Mouse (Mus musculus): ENCODE results near the gene Gsn. TPM values are rescaled to one million over a fixed set of nuclear protein-coding genes. Genes with fewer than 3 reads are reported as not detected.

The Gsn gene
- total RNA-seq, 1 experiment, result 165 TPM

DNA sequence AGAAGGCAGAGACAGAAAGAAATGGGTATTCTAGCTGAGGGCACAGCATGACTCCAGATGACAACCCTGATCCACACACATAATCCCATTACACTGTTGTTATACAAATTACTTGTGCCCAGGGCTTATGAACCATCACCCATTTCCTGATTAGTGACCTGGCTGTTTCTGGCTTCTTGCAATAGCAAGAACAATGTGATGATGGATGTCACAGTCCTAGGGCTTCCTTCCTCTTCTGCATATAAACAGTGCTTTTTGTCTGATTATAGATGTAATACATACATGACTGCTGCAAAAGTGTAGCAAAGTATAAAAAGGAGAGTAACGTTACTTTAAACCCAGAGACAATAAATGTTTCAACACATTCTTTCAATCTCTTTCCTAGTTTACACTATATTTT lies 70.8 kb downstream of the Gsn start:
- H3K4me3 ChIP-seq (ENCODE audit: insufficient read depth in 1 of 2, low read depth in 1 of 2, low read length in 2 of 2, poor library complexity in 1 of 2, severe bottlenecking in 1 of 2), result no peak overlapping the region
- TF ChIP-seq HCFC1 (IDR thresholded peaks at IDR 0.05; ENCODE audit: borderline replicate concordance, insufficient read depth, low read length) (no peak), ZNF384 (IDR thresholded peaks at IDR 0.05; ENCODE audit: low read depth, low read length) (no peak), ZC3H11A (IDR thresholded peaks at IDR 0.05; ENCODE audit: borderline replicate concordance, low read depth, low read length) (no peak), MAFK (IDR thresholded peaks at IDR 0.05; ENCODE audit: insufficient read depth, low read depth, low read length) (no peak), CHD2 (IDR thresholded peaks at IDR 0.05; ENCODE audit: low read depth, low read length) (no peak)
- H3K36me3 ChIP-seq (ENCODE audit: control insufficient read depth, insufficient read depth, low read length, poor library complexity, severe bottlenecking), result no peaks in the 10 kb centered on the region
- no peaks in the 10 kb centered on the region for H3K9me3 ChIP-seq (ENCODE audit: control insufficient read depth, insufficient read depth, low read depth, low read length)
- no peaks in the 10 kb centered on the region for H3K4me1 ChIP-seq (ENCODE audit: control insufficient read depth in 2 of 2, insufficient read depth in 2 of 2, low read length in 2 of 2, poor library complexity in 1 of 2)
- no peak overlapping the region for H3K9ac ChIP-seq (ENCODE audit: insufficient read depth, low read depth, low read length, poor library complexity, severe bottlenecking)
- in situ Hi-C loops (cut with MboI; ENCODE audit: low sequenced_read_pairs in 2 of 2, unreplicated experiment in 2 of 2), result no loop called here
- H3K27ac ChIP-seq (ENCODE audit: insufficient read depth, low read depth, low read length, poor library complexity, severe bottlenecking), result no peak overlapping the region
- DNase-seq (ENCODE audit: low read depth, low spot score), result no peak

DNA sequence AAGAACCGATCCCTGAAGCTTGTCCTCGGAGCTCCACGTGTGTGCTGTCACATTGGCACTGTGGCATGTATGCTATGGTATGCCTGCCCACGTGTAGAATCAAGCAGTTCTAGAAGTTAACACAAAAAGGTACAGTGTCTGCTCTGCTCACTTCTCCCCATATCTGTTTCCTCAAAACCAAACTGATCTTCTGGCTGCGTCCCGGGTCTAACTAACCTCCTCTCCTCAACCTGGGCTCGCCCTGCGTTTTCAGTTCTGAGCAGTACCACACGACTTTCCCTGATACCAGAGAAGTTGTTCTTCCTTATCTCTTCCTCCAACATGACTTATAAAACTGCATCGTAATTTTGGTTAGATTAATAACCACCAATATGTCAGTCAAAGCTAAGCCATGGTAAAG lies 71.4 kb downstream of the Gsn start:
- in situ Hi-C loops (cut with MboI; ENCODE audit: low sequenced_read_pairs in 2 of 2, unreplicated experiment in 2 of 2), result no loop called here
- Histone ChIP-seq H3K9me3 (ENCODE audit: control insufficient read depth, insufficient read depth, low read depth, low read length) (no peaks in the 10 kb centered on the region), H3K36me3 (ENCODE audit: control insufficient read depth, insufficient read depth, low read length, poor library complexity, severe bottlenecking) (no peaks in the 10 kb centered on the region), H3K4me3 (ENCODE audit: insufficient read depth in 1 of 2, low read depth in 1 of 2, low read length in 2 of 2, poor library complexity in 1 of 2, severe bottlenecking in 1 of 2) (no peak overlapping the region), H3K4me1 (ENCODE audit: control insufficient read depth in 2 of 2, insufficient read depth in 2 of 2, low read length in 2 of 2, poor library complexity in 1 of 2) (no peaks in the 10 kb centered on the region), H3K9ac (ENCODE audit: insufficient read depth, low read depth, low read length, poor library complexity, severe bottlenecking) (no peak overlapping the region), H3K27ac (ENCODE audit: insufficient read depth, low read depth, low read length, poor library complexity, severe bottlenecking) (no peak overlapping the region)
- TF ChIP-seq MAFK (IDR thresholded peaks at IDR 0.05; ENCODE audit: insufficient read depth, low read depth, low read length), result no peak
- no peak for TF ChIP-seq HCFC1 (IDR thresholded peaks at IDR 0.05; ENCODE audit: borderline replicate concordance, insufficient read depth, low read length)
- TF ChIP-seq CHD2 (IDR thresholded peaks at IDR 0.05; ENCODE audit: low read depth, low read length), result no peak
- TF ChIP-seq ZNF384 (IDR thresholded peaks at IDR 0.05; ENCODE audit: low read depth, low read length), result no peak
- DNase-seq (ENCODE audit: low read depth, low spot score), result no peak

DNA sequence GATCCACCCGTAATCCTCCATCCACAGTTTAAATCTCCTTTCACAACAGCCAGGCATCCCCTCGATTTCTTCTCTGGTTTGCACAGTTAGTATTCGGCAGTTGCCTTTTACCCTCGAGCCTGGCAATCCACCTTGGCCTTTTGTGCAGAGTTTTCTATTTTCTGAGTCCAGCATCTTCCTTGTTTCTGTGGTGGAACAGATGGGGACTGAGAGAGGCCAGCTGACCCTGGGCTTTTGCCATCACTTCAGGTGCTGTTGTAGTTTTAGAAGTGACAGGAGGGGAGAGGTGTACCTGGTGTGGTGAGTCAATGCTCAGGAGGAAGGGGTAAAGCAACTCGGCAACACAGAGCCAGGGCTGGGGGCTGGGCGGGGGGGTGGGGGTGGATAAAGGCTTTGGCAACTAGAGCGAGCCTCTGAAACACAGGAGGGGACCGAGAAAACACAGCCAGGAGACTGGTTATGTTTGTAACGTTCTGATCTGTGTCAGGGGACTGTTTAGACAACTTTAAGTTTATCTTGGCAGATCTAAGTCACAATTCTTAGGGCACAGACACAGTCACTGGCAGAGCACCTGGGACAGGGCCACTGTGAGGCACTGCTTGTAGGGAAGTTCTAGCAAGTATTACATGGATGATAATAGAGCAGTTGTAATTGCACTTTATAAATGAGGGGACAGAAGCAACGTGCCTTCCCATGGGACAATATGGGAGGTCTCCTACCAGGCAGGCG lies 72.0 kb downstream of the Gsn start:
- H3K9ac ChIP-seq (ENCODE audit: insufficient read depth, low read depth, low read length, poor library complexity, severe bottlenecking), result no peak overlapping the region
- DNase-seq (ENCODE audit: low read depth, low spot score), result no peak
- H3K4me1 ChIP-seq (ENCODE audit: control insufficient read depth in 2 of 2, insufficient read depth in 2 of 2, low read length in 2 of 2, poor library complexity in 1 of 2), result no peaks in the 10 kb centered on the region
- H3K36me3 ChIP-seq (ENCODE audit: control insufficient read depth, insufficient read depth, low read length, poor library complexity, severe bottlenecking), result no peaks in the 10 kb centered on the region
- no peak overlapping the region for H3K27ac ChIP-seq (ENCODE audit: insufficient read depth, low read depth, low read length, poor library complexity, severe bottlenecking)
- H3K4me3 ChIP-seq (ENCODE audit: insufficient read depth in 1 of 2, low read depth in 1 of 2, low read length in 2 of 2, poor library complexity in 1 of 2, severe bottlenecking in 1 of 2), result no peak overlapping the region
- TF ChIP-seq HCFC1 (IDR thresholded peaks at IDR 0.05; ENCODE audit: borderline replicate concordance, insufficient read depth, low read length), result no peak
- no peak for TF ChIP-seq ZC3H11A (IDR thresholded peaks at IDR 0.05; ENCODE audit: borderline replicate concordance, low read depth, low read length)
- TF ChIP-seq CHD2 (IDR thresholded peaks at IDR 0.05; ENCODE audit: low read depth, low read length), result no peak
- no peak for TF ChIP-seq ZNF384 (IDR thresholded peaks at IDR 0.05; ENCODE audit: low read depth, low read length)
- TF ChIP-seq MAFK (IDR thresholded peaks at IDR 0.05; ENCODE audit: insufficient read depth, low read depth, low read length), result no peak
- in situ Hi-C loops (cut with MboI; ENCODE audit: low sequenced_read_pairs in 2 of 2, unreplicated experiment in 2 of 2), result no loop called here
- H3K9me3 ChIP-seq (ENCODE audit: control insufficient read depth, insufficient read depth, low read depth, low read length), result no peaks in the 10 kb centered on the region

DNA sequence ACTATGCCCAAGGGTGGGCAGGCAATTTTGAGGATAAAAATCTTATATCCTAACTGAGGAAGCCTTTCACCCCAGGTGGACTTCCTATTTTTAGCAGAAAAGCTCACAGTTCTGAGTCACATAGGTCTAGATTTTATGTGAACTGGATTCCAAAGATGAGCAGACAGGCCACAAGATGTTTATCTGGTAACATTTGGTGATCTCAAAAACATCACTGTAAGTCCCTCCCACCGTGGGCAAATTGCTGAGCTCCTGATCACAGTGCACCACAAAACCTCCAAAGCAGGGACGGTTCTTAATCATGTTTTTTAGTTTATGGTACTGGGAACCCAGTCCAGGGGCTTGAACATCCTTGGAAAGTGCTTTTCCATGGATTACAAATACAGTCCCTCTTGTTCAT lies 72.9 kb downstream of the Gsn start:
- Histone ChIP-seq H3K9ac (ENCODE audit: insufficient read depth, low read depth, low read length, poor library complexity, severe bottlenecking) (no peak overlapping the region), H3K4me3 (ENCODE audit: insufficient read depth in 1 of 2, low read depth in 1 of 2, low read length in 2 of 2, poor library complexity in 1 of 2, severe bottlenecking in 1 of 2) (no peak overlapping the region), H3K27ac (ENCODE audit: insufficient read depth, low read depth, low read length, poor library complexity, severe bottlenecking) (no peak overlapping the region), H3K9me3 (ENCODE audit: control insufficient read depth, insufficient read depth, low read depth, low read length) (no peaks in the 10 kb centered on the region), H3K36me3 (ENCODE audit: control insufficient read depth, insufficient read depth, low read length, poor library complexity, severe bottlenecking) (no peaks in the 10 kb centered on the region), H3K4me1 (ENCODE audit: control insufficient read depth in 2 of 2, insufficient read depth in 2 of 2, low read length in 2 of 2, poor library complexity in 1 of 2) (no peaks in the 10 kb centered on the region)
- no peak for DNase-seq (ENCODE audit: low read depth, low spot score)
- in situ Hi-C loops (cut with MboI; ENCODE audit: low sequenced_read_pairs in 2 of 2, unreplicated experiment in 2 of 2), result no loop called here
- TF ChIP-seq MAFK (IDR thresholded peaks at IDR 0.05; ENCODE audit: insufficient read depth, low read depth, low read length) (no peak), ZNF384 (IDR thresholded peaks at IDR 0.05; ENCODE audit: low read depth, low read length) (no peak), ZC3H11A (IDR thresholded peaks at IDR 0.05; ENCODE audit: borderline replicate concordance, low read depth, low read length) (no peak), CHD2 (IDR thresholded peaks at IDR 0.05; ENCODE audit: low read depth, low read length) (no peak), HCFC1 (IDR thresholded peaks at IDR 0.05; ENCODE audit: borderline replicate concordance, insufficient read depth, low read length) (no peak)

Data from ES-E14 (cell line).